16 mouse cellular contexts compared by ENCODE assay signal in the genomic region with DNA sequence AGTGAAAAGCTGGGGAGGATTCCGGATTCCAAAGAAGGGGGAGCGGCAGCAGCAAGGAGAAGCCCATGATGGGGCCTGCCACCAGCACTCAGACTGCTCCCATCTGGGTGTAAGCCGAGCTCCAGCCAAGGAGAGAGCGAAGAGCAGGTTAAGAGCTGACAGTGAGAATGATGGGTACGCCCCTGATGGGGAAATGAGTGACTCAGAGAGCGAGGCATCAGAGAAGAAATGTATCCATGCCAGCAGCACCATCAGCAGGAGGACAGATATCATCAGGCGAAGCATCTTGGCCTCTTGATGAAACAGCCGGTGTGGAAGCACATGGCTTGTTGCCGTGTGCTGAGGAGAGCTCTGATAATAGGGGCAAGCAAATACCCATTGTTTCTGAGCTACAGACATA. TPM values are rescaled to one million over a fixed set of nuclear protein-coding genes. Genes with fewer than 3 reads are reported as not detected.
DNase-seq lines count a peak whose midpoint lies in the region; ATAC-seq and TF ChIP-seq lines count a peak whose summit lies in the region.
"Had no signal": no experiment of that assay in that cellular context is flagged by ENCODE, and none has a peak within 500 bp of the region (broad histone marks: within the 10 kb centered on the region; RNA-seq: fewer than 3 reads in every experiment).

No protein-coding gene starts in this region.

- no peak overlapping the region for H3K4me2 ChIP-seq in forebrain, embryonic 14.5 days (ENCODE audit: low read length)
- no peak overlapping the region for H3K4me2 ChIP-seq in heart, embryonic 12.5 days
- H3K4me2 ChIP-seq: embryonic facial prominence, embryonic 12.5 days; intestine, embryonic 15.5 days; limb, embryonic 12.5 days; liver, embryonic 13.5 days; midbrain, embryonic 13.5 days had no signal

- peaks cover 4% of the 10 kb centered on the region; the same call in 1 of the 2 replicates for H3K4me1 ChIP-seq in forebrain, embryonic 14.5 days (ENCODE audit: control insufficient read depth, insufficient read depth, low read length)
- no peaks in the 10 kb centered on the region for H3K4me1 ChIP-seq in forebrain, embryonic 10.5 days
- H3K4me1 ChIP-seq in heart, embryonic 12.5 days (replicated peaks) = no peaks in the 10 kb centered on the region
- H3K4me1 ChIP-seq: embryonic facial prominence, embryonic 12.5 days; hindbrain, embryonic 10.5 days; intestine, embryonic 15.5 days; limb, embryonic 12.5 days; liver, embryonic 13.5 days; midbrain, embryonic 13.5 days had no signal

- H3K9ac ChIP-seq in forebrain, embryonic 14.5 days (ENCODE audit: low read length) = no peak overlapping the region
- H3K9ac ChIP-seq in heart, embryonic 12.5 days = no peak overlapping the region
- H3K9ac ChIP-seq: embryonic facial prominence, embryonic 12.5 days; intestine, embryonic 15.5 days; limb, embryonic 12.5 days; liver, embryonic 13.5 days; midbrain, embryonic 13.5 days had no signal

- no peaks in the 10 kb centered on the region for H3K9me3 ChIP-seq in forebrain, embryonic 14.5 days (replicated peaks; ENCODE audit: control insufficient read depth, low read length)
- 0 out of 2 replicates have a peak, but pooled peaks cover 3% of the 10 kb centered on the region for H3K9me3 ChIP-seq in forebrain, embryonic 10.5 days
- no peaks in the 10 kb centered on the region for H3K9me3 ChIP-seq in heart, embryonic 12.5 days (replicated peaks)
- H3K9me3 ChIP-seq: embryonic facial prominence, embryonic 12.5 days; hindbrain, embryonic 10.5 days; intestine, embryonic 15.5 days; limb, embryonic 12.5 days; liver, embryonic 13.5 days; midbrain, embryonic 13.5 days had no signal

- ATAC-seq in forebrain, embryonic 14.5 days = peak; percentile 25; the same call in 1 of the 2 replicates
- no peak for ATAC-seq in heart, embryonic 12.5 days (ENCODE audit: insufficient number of reproducible peaks, low FRiP score)
- ATAC-seq: intestine, embryonic 15.5 days; midbrain, embryonic 13.5 days had no signal

- no peak for DNase-seq in forebrain, embryonic 14.5 days (ENCODE audit: low spot score)
- no peak for DNase-seq in forebrain, embryonic 10.5 days (ENCODE audit: extremely low spot score, low spot score)
- peak; percentile 30 to 36 for DNase-seq in layer of hippocampus, adult 2 months (ENCODE audit: low spot score in 2 of 2)
- no peak for DNase-seq in layer of hippocampus, postnatal 36 days
- peak; percentile 70 for DNase-seq in cerebellum, adult 9-10 months
- DNase-seq in T-cell, adult 2 months (ENCODE audit: low spot score) = no peak
- DNase-seq in kidney, postnatal 36 days = no peak
- DNase-seq: gastrocnemius, adult 2 months; heart, adult 11 months; liver, embryonic 13.5 days had no signal

- WGBS in forebrain, embryonic 14.5 days = 87% methylated on average over 9 of the region's 9 CpGs
- WGBS in forebrain, embryonic 10.5 days = 93% methylated on average over 9 of the region's 9 CpGs
- 81% methylated on average over 9 of the region's 9 CpGs for WGBS in heart, embryonic 12.5 days

- no peak overlapping the region for H3K4me3 ChIP-seq in forebrain, embryonic 14.5 days (ENCODE audit: low read depth, low read length)
- no peak overlapping the region for H3K4me3 ChIP-seq in forebrain, embryonic 10.5 days
- no peak overlapping the region for H3K4me3 ChIP-seq in layer of hippocampus, adult 2 months
- no peak overlapping the region for H3K4me3 ChIP-seq in heart, embryonic 12.5 days
- H3K4me3 ChIP-seq: embryonic facial prominence, embryonic 12.5 days; gastrocnemius, adult 2 months; hindbrain, embryonic 10.5 days; intestine, embryonic 15.5 days; limb, embryonic 12.5 days; liver, embryonic 13.5 days; midbrain, embryonic 13.5 days had no signal

- no peak for TF ChIP-seq CTCF in layer of hippocampus, adult 2 months (conservative IDR thresholded peaks at IDR 0.05)

- no peaks in the 10 kb centered on the region for H3K27me3 ChIP-seq in forebrain, embryonic 14.5 days (replicated peaks; ENCODE audit: control insufficient read depth, insufficient read depth, low read length)
- no peaks in the 10 kb centered on the region for H3K27me3 ChIP-seq in forebrain, embryonic 10.5 days (ENCODE audit: poor library complexity, severe bottlenecking)
- H3K27me3 ChIP-seq in heart, embryonic 12.5 days (replicated peaks) = no peaks in the 10 kb centered on the region
- H3K27me3 ChIP-seq: embryonic facial prominence, embryonic 12.5 days; intestine, embryonic 15.5 days; limb, embryonic 12.5 days; liver, embryonic 13.5 days; midbrain, embryonic 13.5 days had no signal

- no peak overlapping the region for H3K27ac ChIP-seq in forebrain, embryonic 14.5 days (ENCODE audit: low read depth, low read length)
- H3K27ac ChIP-seq in forebrain, embryonic 10.5 days = no peak overlapping the region
- H3K27ac ChIP-seq in layer of hippocampus, adult 2 months = peak overlapping the region; percentile 46; the same call in 1 of the 2 replicates
- H3K27ac ChIP-seq in heart, embryonic 12.5 days (ENCODE audit: poor library complexity, severe bottlenecking) = no peak overlapping the region
- H3K27ac ChIP-seq: embryonic facial prominence, embryonic 12.5 days; gastrocnemius, adult 2 months; hindbrain, embryonic 10.5 days; intestine, embryonic 15.5 days; limb, embryonic 12.5 days; liver, embryonic 13.5 days; midbrain, embryonic 13.5 days had no signal

- H3K36me3 ChIP-seq in forebrain, embryonic 14.5 days (ENCODE audit: control insufficient read depth, insufficient read depth, low read length) = peaks cover 50% of the 10 kb centered on the region
- peaks cover 62% of the 10 kb centered on the region for H3K36me3 ChIP-seq in forebrain, embryonic 10.5 days (replicated peaks)
- H3K36me3 ChIP-seq in heart, embryonic 12.5 days = peaks cover 51% of the 10 kb centered on the region

RNA-seq across cellular contexts. Expression of a gene that starts 58.2 kb away (rescaled TPM):
- polyA plus RNA-seq in forebrain, embryonic 14.5 days (2014; fragmentation: Nextera tagmentation; extraction: Ambion mirVana) = 11.9 and 14.5 TPM in 2 replicates
- 19.6 and 21.2 TPM in 2 replicates for polyA plus RNA-seq in forebrain, embryonic 10.5 days (2016; fragmentation: Nextera tagmentation; extraction: Ambion mirVana)
- total RNA-seq in layer of hippocampus, adult 2 months (2021) = 10 to 100 TPM; 34.4 to 35.9 TPM
- 10 to 100 TPM; 26.5 to 29.1 TPM for total RNA-seq in layer of hippocampus, postnatal 36 days (2021)
- polyA plus RNA-seq in heart, embryonic 12.5 days (2016; fragmentation: Nextera tagmentation; extraction: Ambion mirVana) = 17.4 and 19.3 TPM in 2 replicates

Comparison
In these comparisons a context has a peak if more than half of its experiments do, and no peak if none do; other contexts are left out.
1. DNase-seq: peak in layer of hippocampus, adult 2 months (2 of 2) and cerebellum, adult 9-10 months (single experiment); none in forebrain, embryonic 14.5 days (single experiment), forebrain, embryonic 10.5 days (single experiment), layer of hippocampus, postnatal 36 days (0 of 2), T-cell, adult 2 months (single experiment) and kidney, postnatal 36 days (0 of 2).